Mouse (Mus musculus): Measurements from ENCODE around the gene Jade2.

Gene Jade2

DNA sequence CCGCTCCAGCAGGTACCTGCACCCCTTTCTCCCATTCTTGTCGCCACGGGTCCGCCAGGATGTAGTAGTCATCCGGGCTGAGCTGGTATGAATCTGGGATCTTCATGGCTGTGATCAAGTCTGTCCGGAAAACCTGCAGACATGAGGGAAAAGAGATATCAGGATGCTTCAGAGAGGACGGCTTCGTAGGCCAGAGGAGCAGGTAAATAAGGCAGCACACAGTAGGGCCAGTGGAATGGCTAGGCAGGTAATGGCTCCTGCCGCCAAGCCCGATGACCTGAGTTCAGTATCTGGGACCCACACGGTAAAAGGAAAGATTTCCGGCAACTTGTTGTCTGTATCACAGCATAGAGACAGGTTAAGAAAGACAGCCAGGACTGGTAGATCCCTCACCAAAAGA, 21.9 kb downstream of the Jade2 start:
- ATAC-seq (ENCODE audit: low TSS enrichment), result no peak

GRCm38 (mm10) chr11:51834067-51834411, 23.4 kb downstream of the Jade2 start:
- ATAC-seq (ENCODE audit: low TSS enrichment), result no peak

DNA sequence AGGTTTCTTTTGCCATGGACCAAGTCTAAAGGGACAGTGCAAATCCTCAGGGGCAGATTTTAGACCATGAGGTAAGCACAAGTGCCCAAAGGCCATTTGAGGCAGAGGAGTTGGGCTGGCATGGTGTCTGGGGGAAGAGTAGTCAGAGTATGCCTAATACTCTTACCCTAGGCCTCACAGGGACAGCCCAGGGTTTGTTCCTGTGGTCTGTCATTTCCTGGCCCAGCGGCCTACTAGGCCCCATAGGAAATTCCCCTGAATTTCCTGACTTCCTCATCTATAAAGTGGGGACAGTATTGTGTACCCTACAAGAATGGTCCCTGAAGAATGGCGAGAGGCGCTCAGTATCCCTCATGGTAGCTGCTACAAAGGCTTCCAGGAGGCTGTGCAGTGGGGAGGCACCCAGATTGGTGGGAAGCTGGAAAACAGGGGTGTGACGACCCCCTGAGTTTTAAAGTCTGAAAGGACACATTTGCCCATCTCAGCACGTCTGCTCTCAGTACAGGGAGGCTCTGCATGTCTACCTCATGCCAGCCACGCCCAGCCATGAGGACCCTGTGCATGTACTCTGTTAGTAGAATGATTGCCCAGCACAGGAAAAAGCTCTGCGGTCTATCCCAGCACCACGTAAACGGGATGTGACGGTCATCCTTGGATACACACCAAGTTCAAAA, 23.9 kb downstream of the Jade2 start:
- no peak for ATAC-seq (ENCODE audit: low TSS enrichment)

- no peak for ATAC-seq (ENCODE audit: low TSS enrichment)
Observed at GRCm38 (mm10) chr11:51832992-51833391, 24.5 kb downstream of the Jade2 start.

DNA sequence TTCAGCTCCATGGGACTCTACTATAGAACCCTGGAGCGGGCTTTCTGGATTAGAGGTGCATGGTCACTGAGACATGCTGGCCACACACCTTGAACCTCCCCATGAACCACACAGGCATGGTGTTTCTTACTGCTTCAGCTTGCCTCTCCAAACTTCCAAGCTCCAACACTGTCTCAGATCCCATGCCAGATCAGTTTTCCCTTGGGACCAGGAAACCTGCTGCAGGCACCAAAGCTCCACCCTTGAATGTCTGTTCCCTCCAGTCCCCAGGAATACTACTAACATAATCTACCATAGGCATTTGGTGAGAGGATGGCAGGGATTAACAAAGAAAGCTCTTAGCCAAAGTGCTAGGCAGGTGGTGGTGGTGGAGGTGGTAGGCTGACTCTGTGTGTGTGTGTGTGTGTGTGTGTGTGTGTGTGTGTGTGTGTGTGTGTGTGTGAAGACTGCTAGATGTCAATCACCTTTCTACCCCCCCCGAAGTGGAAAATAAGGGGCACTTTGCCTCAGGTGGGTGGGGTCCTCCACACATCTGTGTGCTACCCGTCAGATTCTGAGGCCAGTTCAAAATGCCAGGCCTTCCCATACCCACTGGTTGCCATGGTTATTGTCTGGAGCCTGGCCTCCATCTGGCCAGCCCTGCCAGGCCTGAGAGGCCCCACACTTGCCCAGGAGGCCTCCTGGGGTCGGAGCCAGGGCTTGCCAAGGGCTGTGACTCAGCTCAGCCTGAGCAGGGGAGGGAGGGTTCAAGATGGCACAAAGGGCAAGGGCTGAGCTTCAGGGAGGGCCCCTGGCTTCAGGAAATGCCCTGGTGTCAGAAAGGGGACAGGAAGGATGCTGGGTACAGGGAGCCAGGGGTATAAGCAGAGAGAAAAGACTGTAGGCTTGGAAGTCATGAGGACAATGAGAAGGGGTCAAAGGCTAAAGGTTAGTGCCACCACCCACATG, 25.2 kb downstream of the Jade2 start:
- ATAC-seq (ENCODE audit: low TSS enrichment), result no peak; the same call in 1 of the 2 replicates

GRCm38 (mm10) chr11:51824867-51825424, 32.5 kb downstream of the Jade2 start:
- ATAC-seq (ENCODE audit: low TSS enrichment), result no peak

DNA sequence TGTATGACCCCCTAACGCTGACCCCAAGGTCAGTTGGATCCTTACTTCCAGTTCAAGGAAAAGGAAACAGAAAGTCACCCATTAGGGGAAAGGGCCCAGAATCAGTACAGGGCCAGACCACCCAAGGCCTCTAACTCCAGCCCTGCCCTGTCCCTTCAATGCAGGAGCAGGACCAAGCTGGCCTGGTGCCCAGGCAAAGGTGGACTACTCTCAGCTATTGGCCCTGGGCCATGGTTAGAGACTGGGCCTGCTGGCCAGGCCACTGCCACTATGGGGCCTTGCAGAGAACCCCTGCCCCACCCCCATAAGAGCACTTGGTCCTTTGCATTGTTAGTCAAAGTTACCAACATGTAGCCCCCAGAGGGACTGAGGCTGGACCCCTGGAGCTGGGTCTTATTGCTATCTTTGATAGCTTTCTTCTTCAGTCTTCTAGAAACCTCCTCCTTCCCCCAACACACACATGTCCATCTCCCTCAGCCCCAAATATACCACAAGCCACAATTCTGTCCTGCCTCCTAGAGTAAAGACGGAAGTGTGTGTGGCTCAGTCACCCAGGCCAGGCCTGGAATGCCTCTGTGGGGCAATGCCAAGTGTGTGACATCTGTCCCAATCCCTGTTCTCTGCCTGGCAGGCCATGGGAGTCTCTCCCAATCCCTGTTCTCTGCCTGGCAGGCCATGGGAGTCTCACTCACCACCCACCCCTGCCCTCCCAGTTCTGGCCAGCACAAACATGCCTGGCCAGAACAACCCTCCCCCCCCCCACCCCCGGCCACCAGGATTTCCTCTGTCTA, 33.3 kb downstream of the Jade2 start:
- ATAC-seq (ENCODE audit: low TSS enrichment), result no peak

GRCm38 (mm10) chr11:51823271-51823670, 34.2 kb downstream of the Jade2 start:
- ATAC-seq (ENCODE audit: low TSS enrichment), result no peak

GRCm38 (mm10) chr11:51822736-51823135, 34.7 kb downstream of the Jade2 start:
- ATAC-seq (ENCODE audit: low TSS enrichment), result no peak

GRCm38 (mm10) chr11:51820861-51821260, 36.6 kb downstream of the Jade2 start:
- ATAC-seq (ENCODE audit: low TSS enrichment), result no peak

DNA sequence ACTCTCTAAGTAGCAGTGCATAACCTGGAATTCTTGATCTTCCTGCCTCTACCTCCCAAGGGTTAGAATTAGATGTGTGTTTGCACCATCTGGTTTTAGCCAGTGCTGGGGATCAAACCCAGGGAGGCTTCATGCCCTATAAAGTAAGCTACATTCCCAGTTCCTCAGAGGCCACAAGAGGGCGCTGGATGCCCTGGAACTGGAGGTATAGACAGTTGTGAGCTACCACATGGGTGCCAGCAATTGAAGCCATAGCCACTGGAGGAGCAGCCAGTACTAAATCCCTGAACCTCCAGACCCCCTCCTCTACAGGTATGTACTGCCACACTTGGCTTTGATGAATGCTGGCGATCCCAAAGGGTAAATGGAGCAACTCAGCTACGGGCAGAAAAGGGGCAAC, 37.5 kb downstream of the Jade2 start:
- 0 out of 2 replicates have a peak, but pooled peaks have one; percentile 22 for ATAC-seq (ENCODE audit: low TSS enrichment)

DNA sequence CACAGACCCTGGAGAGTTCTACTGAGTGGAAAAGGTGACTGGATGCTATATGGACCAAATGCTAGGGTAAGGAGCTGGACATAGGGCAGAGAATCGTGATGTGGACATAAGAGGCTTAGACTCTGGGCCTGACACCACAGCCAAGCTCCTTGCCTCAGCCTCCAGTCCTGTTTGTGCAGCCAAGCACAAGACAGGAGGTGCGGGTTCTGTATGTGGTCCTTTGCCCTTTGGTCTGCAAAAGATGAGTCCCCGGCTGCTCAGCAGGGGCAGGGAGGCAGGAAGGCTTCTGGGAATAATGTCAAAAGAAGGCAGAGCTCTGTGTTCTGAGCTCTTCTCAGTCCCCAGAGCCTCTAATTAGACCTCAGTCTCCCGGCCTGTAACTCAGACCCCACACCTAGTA, 38.6 kb downstream of the Jade2 start:
- no peak for ATAC-seq (ENCODE audit: low TSS enrichment)

- peak; percentile 48 for ATAC-seq (ENCODE audit: low TSS enrichment)
Observed at GRCm38 (mm10) chr11:51817756-51818155, 39.7 kb downstream of the Jade2 start.

DNA sequence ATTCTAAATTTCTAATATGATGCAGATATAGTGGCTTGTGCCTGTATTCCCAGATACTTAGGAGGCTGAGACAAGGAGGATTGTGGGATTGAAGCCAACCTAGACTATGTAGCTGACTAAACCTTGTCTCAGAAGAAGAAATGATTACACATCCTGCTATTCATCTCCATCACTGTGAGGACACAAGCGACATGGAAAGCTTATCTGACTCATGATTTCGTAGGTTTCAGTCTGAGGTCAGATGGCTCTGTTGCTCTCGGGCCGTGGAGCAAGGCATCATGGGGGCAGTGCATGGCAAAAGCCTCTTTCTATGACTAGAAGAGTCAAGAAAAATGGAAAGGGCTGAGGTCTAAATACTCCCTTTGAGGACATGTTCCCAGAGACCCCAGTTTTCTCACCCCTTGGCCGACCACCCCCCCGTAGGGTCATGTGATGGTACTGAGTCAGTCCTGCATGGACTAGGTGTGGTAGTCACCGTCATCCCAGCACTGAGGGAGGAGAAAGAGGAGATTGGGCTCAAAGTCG, 45.4 kb downstream of the Jade2 start:
- no peak for ATAC-seq (ENCODE audit: low TSS enrichment)

DNA sequence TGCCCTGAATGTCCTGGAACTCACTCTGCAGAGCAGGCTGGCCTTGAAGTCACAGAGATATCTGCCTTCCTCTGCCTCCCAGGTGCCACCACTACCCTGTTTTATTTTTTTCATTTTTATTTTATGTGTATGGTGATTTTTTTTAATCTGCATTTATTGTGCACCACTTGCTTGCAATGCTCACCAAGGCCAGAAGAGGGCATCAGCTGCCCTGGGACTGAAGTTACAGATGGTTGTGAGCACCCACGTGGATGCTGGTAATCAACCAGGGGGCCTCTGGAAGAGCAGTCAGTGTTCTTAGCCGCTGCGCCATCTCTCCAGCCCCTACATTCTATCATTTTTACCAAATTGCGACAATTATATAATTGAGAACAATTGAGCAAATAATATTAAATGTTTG, 46.2 kb downstream of the Jade2 start:
- ATAC-seq (ENCODE audit: low TSS enrichment), result no peak

DNA sequence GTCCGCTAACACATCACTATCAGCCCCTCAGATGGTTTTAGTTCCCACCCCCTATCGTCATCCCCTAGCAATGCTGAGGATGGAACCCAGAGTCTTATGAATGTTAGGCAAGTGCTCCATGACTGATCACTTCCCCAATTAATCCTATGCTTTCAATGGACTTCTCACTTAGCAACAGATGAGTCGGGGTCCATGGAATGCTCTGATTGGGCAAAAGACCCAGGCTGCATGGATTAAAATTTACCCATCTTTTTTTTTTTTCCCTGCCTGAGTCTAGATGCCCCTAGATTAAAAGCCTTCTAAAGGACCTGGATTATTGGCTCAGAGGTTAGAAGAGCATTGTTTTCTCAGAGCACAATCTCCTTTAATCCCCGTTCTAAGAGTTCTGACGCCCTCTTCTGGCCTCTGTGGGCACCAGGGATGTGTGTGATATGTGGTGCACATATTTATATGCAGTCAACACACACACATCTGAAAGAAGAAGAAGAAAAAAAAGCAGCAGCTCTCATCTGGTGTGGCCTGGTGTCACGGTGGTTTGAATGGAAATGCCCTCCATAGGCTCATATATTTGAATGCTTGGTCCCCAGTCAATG, 47.7 kb downstream of the Jade2 start:
- peak; percentile 44 for ATAC-seq (ENCODE audit: low TSS enrichment)

- ATAC-seq (ENCODE audit: low TSS enrichment), result no peak
Observed at GRCm38 (mm10) chr11:51807108-51807879, 50.2 kb downstream of the Jade2 start.

- peak; percentile 83 for ATAC-seq (ENCODE audit: low TSS enrichment)
Observed at GRCm38 (mm10) chr11:51805221-51805981, 52.1 kb downstream of the Jade2 start.

DNA sequence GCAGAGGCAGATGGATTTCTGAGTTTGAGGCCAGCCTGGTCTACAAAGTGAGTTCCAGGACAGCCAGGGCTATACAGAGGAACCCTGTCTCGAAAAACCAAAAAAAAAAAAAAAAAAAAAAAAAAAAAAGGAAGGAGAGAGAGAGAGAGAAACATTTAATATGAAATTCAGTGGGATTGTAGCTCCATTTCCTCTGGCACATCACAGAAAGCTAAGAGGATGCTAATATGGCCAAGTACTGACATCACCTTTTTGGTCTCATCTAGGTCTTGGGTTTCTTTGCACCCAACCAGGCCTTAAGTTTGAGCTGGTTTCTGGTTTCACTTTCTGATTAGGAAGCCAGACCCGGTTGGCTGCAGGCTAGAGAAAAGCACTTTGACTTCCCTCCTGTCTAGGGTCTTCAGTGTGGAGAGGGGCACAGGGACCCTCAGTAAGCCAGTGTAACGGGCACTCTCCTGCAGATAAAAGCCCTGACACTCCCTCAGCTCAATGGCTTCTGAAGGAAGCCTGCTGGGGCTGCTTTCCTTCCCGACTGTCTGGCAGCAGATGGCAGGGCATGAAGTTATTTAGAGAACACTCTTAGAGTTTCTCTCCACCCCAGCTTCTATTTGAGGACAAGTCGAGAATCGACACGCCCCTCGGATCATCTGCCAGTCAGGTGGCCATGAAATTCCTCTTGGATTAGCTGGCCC, 56.7 kb downstream of the Jade2 start:
- peak; percentile 81 for ATAC-seq (ENCODE audit: low TSS enrichment)

All from frontal cortex, adult (tissue).